Mouse (Mus musculus) hindbrain, embryonic 11.5 days (tissue): ENCODE measurements around the gene Ica1. TPM values are rescaled to one million over a fixed set of nuclear protein-coding genes. Genes with fewer than 3 reads are reported as not detected.

Experiments used
- ATAC-seq: fragments of 200-750 bp; cut with Nextera tagmentation; 2 replicates; pipeline ENCODE4 v1.8.0; 2017; ENCODE audit warnings: mild to moderate bottlenecking, moderate TSS enrichment, moderate library complexity; ENCODE audit not compliant: low FRiP score
- DNase-seq: peaks from one replicate; pipeline ENCODE4 v3.0.0-alpha.2; 2015; ENCODE audit warnings: low spot score
- H3K27ac ChIP-seq: fragments of 300-500 bp; sonication (generic); 2 replicates; pipeline ENCODE4 v1.5.1; 2014; ENCODE audit warnings: mild to moderate bottlenecking, low read depth, low read length
- H3K27me3 ChIP-seq: fragments of 300-500 bp; sonication (generic); 2 replicates; pipeline ENCODE4 v1.6.1; 2014; ENCODE audit warnings: mild to moderate bottlenecking, low read length, moderate library complexity, mixed read lengths; ENCODE audit not compliant: control insufficient read depth, insufficient read depth
- H3K36me3 ChIP-seq: fragments of 300-500 bp; sonication (generic); 2 replicates; pipeline ENCODE4 v1.6.1; 2014; ENCODE audit warnings: mild to moderate bottlenecking, low read length, moderate library complexity, mixed read lengths; ENCODE audit not compliant: control insufficient read depth, insufficient read depth
- H3K4me1 ChIP-seq: fragments of 300-500 bp; sonication (generic); replicated peaks from 2 replicates; pipeline ENCODE4 v1.6.1; 2014; ENCODE audit warnings: low read length, mixed read lengths; ENCODE audit not compliant: control insufficient read depth, insufficient read depth
- H3K4me2 ChIP-seq: fragments of 300-500 bp; sonication (generic); replicated peaks from 2 replicates; pipeline ENCODE4 v1.6.1; 2014; ENCODE audit warnings: mild to moderate bottlenecking, low read depth, low read length
- H3K4me3 ChIP-seq: fragments of 300-500 bp; sonication (generic); 2 replicates; pipeline ENCODE4 v1.5.1; 2014; ENCODE audit warnings: low read depth, low read length
- H3K9ac ChIP-seq: fragments of 300-500 bp; sonication (generic); 2 replicates; pipeline ENCODE4 v1.6.1; 2014; ENCODE audit warnings: low read depth, low read length
- H3K9me3 ChIP-seq: fragments of 300-500 bp; sonication (generic); 2 replicates; pipeline ENCODE4 v1.6.1; 2016; ENCODE audit warnings: low read length; ENCODE audit not compliant: control insufficient read depth
- WGBS: fragments of 180-500 bp; shearing (Covaris S2); extraction: QIAGEN DNeasy Blood & Tissue Kit; methylation state at CpG from one replicate; pipeline ENCODE4 v1.1.7; 2014; 5-methylcytosine and 5-hydroxymethylcytosine counted together
- polyA plus RNA-seq: library from polyadenylated mRNA; unstranded; fragments of >200 nt; fragmentation: Nextera tagmentation; extraction: Ambion mirVana; gene quantifications from 2 replicates; pipeline ENCODE4 v1.2.1, GENCODE M21; 2014

Ica1 gene
- polyA plus RNA-seq, 1 experiment from 2014 or later, result 23.3 TPM

DNA sequence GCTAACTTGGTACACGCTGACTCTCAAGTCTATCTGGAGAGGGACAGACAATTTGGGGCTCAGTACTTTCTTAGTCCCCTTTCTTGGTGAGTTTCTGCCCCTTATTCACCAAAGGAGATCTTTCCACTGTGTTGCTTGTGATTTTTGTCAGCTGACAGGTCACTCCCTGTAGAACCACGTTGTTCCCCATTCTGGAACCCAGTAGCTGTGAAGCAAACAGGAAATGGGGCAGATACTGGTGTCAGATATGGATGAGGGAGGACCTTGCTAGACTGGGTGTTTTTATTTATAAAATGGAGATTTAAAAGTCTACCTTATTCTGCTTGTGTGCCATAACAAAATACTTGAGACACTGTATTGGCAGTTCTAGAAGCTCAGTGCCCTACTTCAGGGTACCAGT is 160.9 kb downstream of the Ica1 start:
- DNase-seq (no peak), ATAC-seq (no peak)
- 73% methylated on average over 2 of the region's 2 CpGs for WGBS
- no peaks in the 10 kb centered on the region for H3K4me1 ChIP-seq
- no peak overlapping the region for H3K9ac ChIP-seq
- H3K9me3 ChIP-seq, result no peaks in the 10 kb centered on the region
- no peak overlapping the region for H3K4me3 ChIP-seq
- H3K36me3 ChIP-seq, result no peaks in the 10 kb centered on the region
- no peak overlapping the region for H3K27ac ChIP-seq
- no peaks in the 10 kb centered on the region for H3K27me3 ChIP-seq
- no peak overlapping the region for H3K4me2 ChIP-seq

DNA sequence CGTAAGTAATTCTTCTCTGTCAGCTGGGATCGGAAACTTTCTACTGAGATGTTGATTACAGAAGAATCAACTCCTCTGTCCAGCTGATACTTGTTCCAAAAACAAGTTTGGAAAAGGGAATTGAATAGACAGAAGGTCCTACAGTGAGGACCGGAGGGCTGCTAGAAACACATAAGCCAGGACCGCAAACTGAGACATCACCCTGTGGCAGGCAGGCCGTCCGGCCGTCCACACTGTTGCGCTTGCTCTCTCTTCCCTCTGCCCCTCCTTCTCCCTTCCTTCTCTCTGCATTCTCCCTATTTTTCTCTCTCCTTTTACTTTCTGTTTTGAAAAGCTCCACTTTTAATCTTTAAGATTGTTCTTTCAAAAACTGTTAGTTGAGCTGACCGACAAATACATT is 186.6 kb downstream of the Ica1 start:
- Histone ChIP-seq H3K36me3 (no peaks in the 10 kb centered on the region), H3K9me3 (no peaks in the 10 kb centered on the region), H3K4me3 (no peak overlapping the region), H3K9ac (no peak overlapping the region), H3K4me2 (no peak overlapping the region), H3K27me3 (no peaks in the 10 kb centered on the region), H3K4me1 (no peaks in the 10 kb centered on the region), H3K27ac (no peak overlapping the region)
- 91% methylated on average over 9 of the region's 9 CpGs for WGBS
- no peak for ATAC-seq
- no peak for DNase-seq

DNA sequence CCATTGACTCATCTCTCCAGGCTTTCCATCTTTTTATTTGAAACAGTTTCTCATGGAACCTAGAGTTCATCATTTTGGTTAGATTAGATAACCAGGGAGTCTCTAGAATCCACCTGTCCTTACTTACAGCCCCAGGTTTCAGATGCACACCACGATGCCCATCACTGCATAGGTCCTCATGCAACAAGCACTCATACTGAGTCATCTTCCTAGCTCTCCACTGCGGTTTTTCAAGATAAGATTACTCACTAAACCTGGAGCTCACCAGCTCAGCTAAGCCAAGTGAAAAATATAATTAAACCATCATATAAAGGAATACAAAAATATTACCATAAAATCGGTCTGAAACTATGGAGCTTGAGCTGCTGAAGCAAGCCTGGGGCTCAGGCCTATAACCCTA is 194.4 kb downstream of the Ica1 start:
- Histone ChIP-seq H3K27me3 (no peaks in the 10 kb centered on the region), H3K4me1 (no peaks in the 10 kb centered on the region), H3K4me3 (no peak overlapping the region), H3K4me2 (no peak overlapping the region), H3K27ac (no peak overlapping the region), H3K9ac (no peak overlapping the region), H3K36me3 (no peaks in the 10 kb centered on the region), H3K9me3 (no peaks in the 10 kb centered on the region)
- ATAC-seq (no peak), DNase-seq (no peak)
- WGBS, result 93% methylated on average over 3 of the region's 3 CpGs

DNA sequence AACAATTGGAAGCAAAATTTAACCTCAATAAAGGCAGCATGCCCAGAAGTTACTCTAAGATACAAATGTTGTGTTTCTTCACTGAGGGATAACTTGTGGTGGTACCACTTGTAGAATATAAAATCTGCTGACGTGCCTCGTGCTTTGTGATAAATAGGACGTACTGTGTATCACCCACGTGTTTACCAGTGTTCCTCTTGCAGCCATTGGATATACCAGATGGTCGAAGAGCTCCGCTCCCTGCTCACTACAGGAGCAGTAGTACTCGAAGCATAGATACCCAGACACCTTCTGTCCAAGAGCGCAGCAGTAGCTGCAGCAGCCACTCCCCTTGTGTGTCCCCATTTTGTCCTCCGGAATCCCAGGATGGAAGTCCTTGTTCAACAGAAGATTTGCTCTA is 195.9 kb downstream of the Ica1 start:
- no peak overlapping the region for H3K4me3 ChIP-seq
- H3K9me3 ChIP-seq, result no peaks in the 10 kb centered on the region
- no peaks in the 10 kb centered on the region for H3K27me3 ChIP-seq
- 95% methylated on average over 9 of the region's 9 CpGs for WGBS
- H3K4me1 ChIP-seq, result no peaks in the 10 kb centered on the region
- ATAC-seq (no peak), DNase-seq (no peak)
- no peak overlapping the region for H3K4me2 ChIP-seq
- H3K27ac ChIP-seq, result no peak overlapping the region
- no peaks in the 10 kb centered on the region for H3K36me3 ChIP-seq
- no peak overlapping the region for H3K9ac ChIP-seq

Other genes with a start within 250 kb of the Ica1 start
- gene Nxph1, start 169.9 kb upstream of the Ica1 start, polyA plus RNA-seq, result 10.1 and 12.8 TPM in 2 replicates